Mouse (Mus musculus): ENCODE results near the gene Aldh3b3. TPM values are rescaled to one million over a fixed set of nuclear protein-coding genes. Genes with fewer than 3 reads are reported as not detected.

The Aldh3b3 gene
- polyA plus RNA-seq, 1 experiment from 2014 or later, result not detected

- peak; percentile 49 for ATAC-seq
- peak overlapping the region; percentile 55 for H3K4me2 ChIP-seq (ENCODE audit: low read length)
- WGBS, result 26% methylated on average over 9 of the region's 9 CpGs
- H3K27me3 ChIP-seq (ENCODE audit: control insufficient read depth, insufficient read depth, low read depth, low read length), result no peaks in the 10 kb centered on the region
- no peaks in the 10 kb centered on the region for H3K9me3 ChIP-seq (replicated peaks; ENCODE audit: control insufficient read depth, low read length, poor library complexity, severe bottlenecking)
- no peak overlapping the region for H3K27ac ChIP-seq (ENCODE audit: low read length)
- H3K9ac ChIP-seq (ENCODE audit: low read depth, low read length), result 0 out of 2 replicates have a peak overlapping the region, but pooled peaks have one; percentile 38
- H3K4me3 ChIP-seq (ENCODE audit: low read depth, low read length), result peak overlapping the region; percentile 85
- peaks cover 13% of the 10 kb centered on the region for H3K36me3 ChIP-seq (ENCODE audit: control insufficient read depth, insufficient read depth, low read length)
- H3K4me1 ChIP-seq (ENCODE audit: control insufficient read depth, insufficient read depth, low read length), result peaks cover 17% of the 10 kb centered on the region
Observed at GRCm38 (mm10) chr19:4013066-4013465, 54.6 kb downstream of the Aldh3b3 start.

GRCm38 (mm10) chr19:4014802-4015201 is 56.4 kb downstream of the Aldh3b3 start:
- H3K9me3 ChIP-seq (replicated peaks; ENCODE audit: control insufficient read depth, low read length, poor library complexity, severe bottlenecking), result no peaks in the 10 kb centered on the region
- no peak overlapping the region for H3K4me3 ChIP-seq (ENCODE audit: low read depth, low read length)
- H3K9ac ChIP-seq (ENCODE audit: low read depth, low read length), result peak overlapping the region; percentile 26; the same call in 1 of the 2 replicates
- H3K4me1 ChIP-seq (ENCODE audit: control insufficient read depth, insufficient read depth, low read length), result peaks cover 17% of the 10 kb centered on the region
- no peak for ATAC-seq
- H3K36me3 ChIP-seq (ENCODE audit: control insufficient read depth, insufficient read depth, low read length), result no peaks in the 10 kb centered on the region
- H3K4me2 ChIP-seq (ENCODE audit: low read length), result no peak overlapping the region
- no peak overlapping the region for H3K27ac ChIP-seq (ENCODE audit: low read length)
- no peaks in the 10 kb centered on the region for H3K27me3 ChIP-seq (ENCODE audit: control insufficient read depth, insufficient read depth, low read depth, low read length)

DNA sequence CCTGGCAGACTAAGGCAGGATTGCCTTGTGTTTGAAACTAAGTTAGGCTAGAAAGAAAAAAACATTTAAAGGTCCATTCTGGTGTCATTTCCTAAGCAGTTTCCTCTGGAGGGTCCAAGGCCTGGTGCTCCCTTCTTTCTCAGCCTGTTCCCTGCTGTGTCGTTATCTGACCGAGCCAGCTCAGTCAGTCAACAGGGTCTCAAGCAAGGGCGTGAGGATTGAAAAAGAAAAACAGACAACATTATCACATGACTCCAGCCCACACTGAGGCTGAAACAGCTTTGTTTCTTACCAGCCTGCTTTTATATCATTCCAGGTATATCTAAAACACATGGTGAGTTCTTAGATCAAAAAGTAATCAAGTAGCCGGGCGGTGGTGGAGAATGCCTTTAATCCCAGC is 57.2 kb downstream of the Aldh3b3 start:
- Histone ChIP-seq H3K9me3 (replicated peaks; ENCODE audit: control insufficient read depth, low read length, poor library complexity, severe bottlenecking) (no peaks in the 10 kb centered on the region), H3K4me3 (ENCODE audit: low read depth, low read length) (no peak overlapping the region), H3K36me3 (ENCODE audit: control insufficient read depth, insufficient read depth, low read length) (no peaks in the 10 kb centered on the region), H3K9ac (ENCODE audit: low read depth, low read length) (no peak overlapping the region), H3K4me1 (ENCODE audit: control insufficient read depth, insufficient read depth, low read length) (peaks cover 15% of the 10 kb centered on the region), H3K4me2 (ENCODE audit: low read length) (no peak overlapping the region), H3K27me3 (ENCODE audit: control insufficient read depth, insufficient read depth, low read depth, low read length) (no peaks in the 10 kb centered on the region), H3K27ac (ENCODE audit: low read length) (no peak overlapping the region)
- ATAC-seq, result no peak
- 56% methylated on average over 5 of the region's 5 CpGs for WGBS

- Histone ChIP-seq H3K27me3 (ENCODE audit: control insufficient read depth, insufficient read depth, low read depth, low read length) (no peaks in the 10 kb centered on the region), H3K9ac (ENCODE audit: low read depth, low read length) (no peak overlapping the region), H3K27ac (ENCODE audit: low read length) (no peak overlapping the region), H3K9me3 (replicated peaks; ENCODE audit: control insufficient read depth, low read length, poor library complexity, severe bottlenecking) (no peaks in the 10 kb centered on the region), H3K4me3 (ENCODE audit: low read depth, low read length) (no peak overlapping the region), H3K36me3 (ENCODE audit: control insufficient read depth, insufficient read depth, low read length) (no peaks in the 10 kb centered on the region), H3K4me2 (ENCODE audit: low read length) (no peak overlapping the region), H3K4me1 (ENCODE audit: control insufficient read depth, insufficient read depth, low read length) (peaks cover 2% of the 10 kb centered on the region)
- ATAC-seq, result no peak
- 67% methylated on average over 10 of the region's 10 CpGs for WGBS
Observed at GRCm38 (mm10) chr19:4017921-4018587, 59.6 kb downstream of the Aldh3b3 start.

DNA sequence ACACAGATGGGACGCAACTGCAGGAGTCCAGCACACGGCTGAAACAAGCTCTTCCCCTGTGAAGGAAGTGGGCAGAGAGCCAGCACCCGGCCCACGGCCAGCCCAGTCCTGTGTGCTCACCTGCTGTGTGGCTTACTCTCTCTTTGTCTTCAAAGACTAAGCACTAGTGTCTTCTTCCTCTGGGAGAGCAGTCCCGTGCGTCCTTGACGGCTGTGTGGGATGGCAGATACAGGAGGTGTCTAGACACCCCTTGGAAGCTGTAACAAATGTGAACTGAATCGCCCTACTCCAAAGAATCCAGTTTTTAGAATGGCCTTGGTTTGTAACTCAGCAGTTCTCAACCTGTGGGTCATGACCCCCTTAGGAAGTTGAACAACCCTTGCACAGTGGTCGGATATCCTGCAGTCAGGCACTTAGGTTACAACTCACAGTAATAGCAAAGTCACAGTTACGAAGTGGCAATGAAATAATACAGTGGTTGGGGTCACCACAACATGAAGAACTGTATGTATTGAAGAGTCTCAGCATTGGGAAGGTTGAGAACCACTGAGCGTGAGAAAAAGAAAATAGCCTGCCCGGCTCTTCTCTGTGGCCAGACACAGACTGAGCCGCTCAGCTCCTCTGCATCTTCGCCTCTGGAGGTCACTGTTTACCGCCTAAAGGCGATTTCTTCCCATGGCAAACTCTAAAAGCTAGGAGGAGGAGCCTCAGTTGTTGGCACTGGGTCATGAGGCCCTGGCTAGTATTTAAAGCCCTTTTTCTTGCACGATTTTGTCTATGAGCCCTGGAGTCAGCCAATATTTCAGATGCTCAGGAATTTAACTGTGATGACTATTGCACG is 60.5 kb downstream of the Aldh3b3 start:
- H3K4me3 ChIP-seq (ENCODE audit: low read depth, low read length), result no peak overlapping the region
- no peaks in the 10 kb centered on the region for H3K9me3 ChIP-seq (replicated peaks; ENCODE audit: control insufficient read depth, low read length, poor library complexity, severe bottlenecking)
- H3K9ac ChIP-seq (ENCODE audit: low read depth, low read length), result no peak overlapping the region
- H3K27me3 ChIP-seq (ENCODE audit: control insufficient read depth, insufficient read depth, low read depth, low read length), result no peaks in the 10 kb centered on the region
- no peaks in the 10 kb centered on the region for H3K36me3 ChIP-seq (ENCODE audit: control insufficient read depth, insufficient read depth, low read length)
- 27% methylated on average over 18 of the region's 18 CpGs for WGBS
- H3K4me1 ChIP-seq (ENCODE audit: control insufficient read depth, insufficient read depth, low read length), result no peaks in the 10 kb centered on the region
- ATAC-seq, result peak; percentile 80
- no peak overlapping the region for H3K4me2 ChIP-seq (ENCODE audit: low read length)
- no peak overlapping the region for H3K27ac ChIP-seq (ENCODE audit: low read length)

Other genes starting within 250 kb of the Aldh3b3 start
- 50.3 and 59.6 TPM in 2 replicates for gene Kmt5b, start 191.2 kb upstream of the Aldh3b3 start, polyA plus RNA-seq (2015; fragmentation: Nextera tagmentation; extraction: Ambion mirVana)
- gene Chka, start 106.9 kb upstream of the Aldh3b3 start, polyA plus RNA-seq (2015; fragmentation: Nextera tagmentation; extraction: Ambion mirVana), result 56.1 and 61.8 TPM in 2 replicates
- 12.5 and 12.6 TPM in 2 replicates for gene Tcirg1, start 51.5 kb upstream of the Aldh3b3 start, polyA plus RNA-seq (2015; fragmentation: Nextera tagmentation; extraction: Ambion mirVana)
- gene Ndufs8, start 45.9 kb upstream of the Aldh3b3 start, polyA plus RNA-seq (2015; fragmentation: Nextera tagmentation; extraction: Ambion mirVana), result 229 and 245 TPM in 2 replicates
- gene Aldh3b1, start 28.8 kb upstream of the Aldh3b3 start, polyA plus RNA-seq (2015; fragmentation: Nextera tagmentation; extraction: Ambion mirVana), result 1.8 and 2.0 TPM in 2 replicates
- 9.7 and 9.9 TPM in 2 replicates for gene Unc93b1, start 23.5 kb upstream of the Aldh3b3 start, polyA plus RNA-seq (2015; fragmentation: Nextera tagmentation; extraction: Ambion mirVana)
- 0.60 and 0.82 TPM in 2 replicates for gene Aldh3b2, start 13.7 kb downstream of the Aldh3b3 start, polyA plus RNA-seq (2015; fragmentation: Nextera tagmentation; extraction: Ambion mirVana)
- 1.0 and 1.8 TPM in 2 replicates for gene Acy3, start 27.9 kb downstream of the Aldh3b3 start, polyA plus RNA-seq (2015; fragmentation: Nextera tagmentation; extraction: Ambion mirVana)
- not detected in 2 replicates for gene Tbx10, start 34.1 kb downstream of the Aldh3b3 start, polyA plus RNA-seq (2015; fragmentation: Nextera tagmentation; extraction: Ambion mirVana)
- 24.5 and 28.8 TPM in 2 replicates for gene Nudt8, start 41.9 kb downstream of the Aldh3b3 start, polyA plus RNA-seq (2015; fragmentation: Nextera tagmentation; extraction: Ambion mirVana)
- gene Gm49405, start 42.0 kb downstream of the Aldh3b3 start, polyA plus RNA-seq (2015; fragmentation: Nextera tagmentation; extraction: Ambion mirVana), result 6.4 and 6.6 TPM in 2 replicates
- 8.1 and 9.2 TPM in 2 replicates for gene Doc2g, start 44.7 kb downstream of the Aldh3b3 start, polyA plus RNA-seq (2015; fragmentation: Nextera tagmentation; extraction: Ambion mirVana)
- 234 and 247 TPM in 2 replicates for gene Ndufv1, start 54.2 kb downstream of the Aldh3b3 start, polyA plus RNA-seq (2015; fragmentation: Nextera tagmentation; extraction: Ambion mirVana)
- 534 and 577 TPM in 2 replicates for gene Gstp1, start 79.3 kb downstream of the Aldh3b3 start, polyA plus RNA-seq (2015; fragmentation: Nextera tagmentation; extraction: Ambion mirVana)
- gene Gstp2, start 87.4 kb downstream of the Aldh3b3 start, polyA plus RNA-seq (2015; fragmentation: Nextera tagmentation; extraction: Ambion mirVana), result 1.3 and 5.2 TPM in 2 replicates
- not detected in 2 replicates for gene Gstp3, start 100.9 kb downstream of the Aldh3b3 start, polyA plus RNA-seq (2015; fragmentation: Nextera tagmentation; extraction: Ambion mirVana)
- gene Cabp2, start 122.9 kb downstream of the Aldh3b3 start, polyA plus RNA-seq (2015; fragmentation: Nextera tagmentation; extraction: Ambion mirVana), result 0.44 TPM in 1 of 2 replicates, not detected in the other
- gene Cdk2ap2, start 138.5 kb downstream of the Aldh3b3 start, polyA plus RNA-seq (2015; fragmentation: Nextera tagmentation; extraction: Ambion mirVana), result 83.1 and 83.2 TPM in 2 replicates
- 105 and 113 TPM in 2 replicates for gene Pitpnm1, start 141.4 kb downstream of the Aldh3b3 start, polyA plus RNA-seq (2015; fragmentation: Nextera tagmentation; extraction: Ambion mirVana)
- gene Aip, start 167.2 kb downstream of the Aldh3b3 start, polyA plus RNA-seq (2015; fragmentation: Nextera tagmentation; extraction: Ambion mirVana), result 92.9 and 102 TPM in 2 replicates
- gene Gpr152, start 181.1 kb downstream of the Aldh3b3 start, polyA plus RNA-seq (2015; fragmentation: Nextera tagmentation; extraction: Ambion mirVana), result 0.09 TPM in 1 of 2 replicates, not detected in the other
- gene Cabp4, start 185.4 kb downstream of the Aldh3b3 start, polyA plus RNA-seq (2015; fragmentation: Nextera tagmentation; extraction: Ambion mirVana), result 0.24 and 0.48 TPM in 2 replicates
- 102 and 119 TPM in 2 replicates for gene Coro1b, start 190.0 kb downstream of the Aldh3b3 start, polyA plus RNA-seq (2015; fragmentation: Nextera tagmentation; extraction: Ambion mirVana)
- 0.28 TPM in 1 of 2 replicates, not detected in the other for gene Ptprcap, start 195.0 kb downstream of the Aldh3b3 start, polyA plus RNA-seq (2015; fragmentation: Nextera tagmentation; extraction: Ambion mirVana)
- 52.7 and 58.0 TPM in 2 replicates for gene Rps6kb2, start 204.7 kb downstream of the Aldh3b3 start, polyA plus RNA-seq (2015; fragmentation: Nextera tagmentation; extraction: Ambion mirVana)
- gene Carns1, start 216.8 kb downstream of the Aldh3b3 start, polyA plus RNA-seq (2015; fragmentation: Nextera tagmentation; extraction: Ambion mirVana), result 5.2 and 6.7 TPM in 2 replicates
- 0.58 and 0.67 TPM in 2 replicates for gene Tbc1d10c, start 232.6 kb downstream of the Aldh3b3 start, polyA plus RNA-seq (2015; fragmentation: Nextera tagmentation; extraction: Ambion mirVana)
- gene Ppp1ca, start 233.4 kb downstream of the Aldh3b3 start, polyA plus RNA-seq (2015; fragmentation: Nextera tagmentation; extraction: Ambion mirVana), result 520 and 542 TPM in 2 replicates
- 24.1 and 25.0 TPM in 2 replicates for gene Rad9a, start 243.0 kb downstream of the Aldh3b3 start, polyA plus RNA-seq (2015; fragmentation: Nextera tagmentation; extraction: Ambion mirVana)